Mouse (Mus musculus) liver, postnatal 0 days (tissue): ENCODE results near the gene Thbd.

Experiments used
- CTCF ChIP-seq: sonication (generic); IDR thresholded peaks from 2 replicates; pipeline ENCODE4 v1.5.1; 2016; ENCODE audit warnings: antibody characterized with exemption, low read depth
- EP300 ChIP-seq: IDR thresholded peaks from 2 replicates; pipeline ENCODE4 v1.6.1; 2016; ENCODE audit warnings: antibody characterized with exemption, low read depth, mild to moderate bottlenecking

DNA sequence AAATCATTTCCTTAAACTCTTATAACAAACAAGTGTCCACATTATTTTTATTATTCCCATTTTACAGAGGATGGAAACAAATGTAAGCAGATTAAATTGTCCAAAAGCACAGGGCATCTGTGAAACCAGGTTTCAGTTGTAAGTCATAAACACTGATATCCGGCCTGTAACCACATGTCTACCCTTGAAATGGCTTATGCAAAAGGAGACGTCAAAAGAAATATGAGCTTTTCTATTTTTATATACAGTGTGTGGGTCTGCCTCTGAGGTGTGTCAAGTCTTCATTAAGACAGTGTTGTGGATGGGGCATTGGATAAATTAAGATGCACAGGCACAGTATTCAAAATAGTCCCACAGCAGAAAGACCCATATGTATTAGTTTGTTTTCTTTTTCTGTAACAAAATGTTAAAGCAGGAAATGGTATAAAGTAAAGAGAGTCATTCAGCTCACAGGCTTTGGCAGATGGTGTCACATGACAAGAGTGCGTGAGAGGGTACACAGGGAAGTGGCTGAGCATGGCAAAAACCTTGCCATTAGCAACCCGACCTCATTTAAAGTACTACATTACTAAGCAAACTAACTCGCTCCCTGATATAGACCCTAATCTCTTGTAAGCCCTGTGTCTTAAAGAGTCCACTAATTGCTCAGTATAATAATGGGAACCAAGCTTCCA, 17.9 kb upstream of the Thbd start:
- no peak for TF ChIP-seq EP300
- no peak for TF ChIP-seq CTCF
